In genomic region chr10:116266561-116267433, GRCm38 (mm10) we compare ENCODE assay signal across 8 mouse cellular contexts. TPM values are rescaled to one million over a fixed set of nuclear protein-coding genes. Genes with fewer than 3 reads are reported as not detected.
DNase-seq lines count a peak whose midpoint lies in the region; ATAC-seq lines count a peak whose summit lies in the region.

No protein-coding gene starts in this region.

- H3K27me3 ChIP-seq in heart, embryonic 16.5 days (ENCODE audit: control insufficient read depth, insufficient read depth, low read length): no peaks in the 10 kb centered on the region
- H3K27me3 ChIP-seq in liver, embryonic 12.5 days (replicated peaks): no peaks in the 10 kb centered on the region
- H3K27me3 ChIP-seq in forebrain, embryonic 12.5 days: no peaks in the 10 kb centered on the region
- no peaks in the 10 kb centered on the region for H3K27me3 ChIP-seq in forebrain, embryonic 13.5 days

- H3K9me3 ChIP-seq in heart, embryonic 16.5 days (replicated peaks; ENCODE audit: control insufficient read depth, low read length): no peaks in the 10 kb centered on the region
- no peaks in the 10 kb centered on the region for H3K9me3 ChIP-seq in liver, embryonic 12.5 days (replicated peaks)
- no peaks in the 10 kb centered on the region for H3K9me3 ChIP-seq in forebrain, embryonic 12.5 days
- H3K9me3 ChIP-seq in forebrain, embryonic 13.5 days (replicated peaks): no peaks in the 10 kb centered on the region

- H3K27ac ChIP-seq in heart, embryonic 16.5 days (ENCODE audit: low read length): peak overlapping the region; percentile 74
- no peak overlapping the region for H3K27ac ChIP-seq in liver, embryonic 12.5 days
- H3K27ac ChIP-seq in forebrain, embryonic 12.5 days: no peak overlapping the region
- no peak overlapping the region for H3K27ac ChIP-seq in forebrain, embryonic 13.5 days

- ATAC-seq in heart, embryonic 16.5 days (replicated peaks; ENCODE audit: extremely low read depth, insufficient read depth, low FRiP score): peak; percentile 90
- peak; percentile 17; the same call in 1 of the 2 replicates for ATAC-seq in liver, embryonic 12.5 days
- no peak for ATAC-seq in forebrain, embryonic 12.5 days (ENCODE audit: low FRiP score)
- no peak for ATAC-seq in forebrain, embryonic 13.5 days

- no peak overlapping the region for H3K4me3 ChIP-seq in heart, embryonic 16.5 days (ENCODE audit: low read length)
- H3K4me3 ChIP-seq in liver, embryonic 12.5 days: no peak overlapping the region
- H3K4me3 ChIP-seq in forebrain, embryonic 12.5 days (replicated peaks): no peak overlapping the region
- no peak overlapping the region for H3K4me3 ChIP-seq in forebrain, embryonic 13.5 days

- H3K4me2 ChIP-seq in heart, embryonic 16.5 days (ENCODE audit: low read depth, low read length): 0 out of 2 replicates have a peak overlapping the region, but pooled peaks have one; percentile 19
- H3K4me2 ChIP-seq in liver, embryonic 12.5 days: no peak overlapping the region
- no peak overlapping the region for H3K4me2 ChIP-seq in forebrain, embryonic 12.5 days
- H3K4me2 ChIP-seq in forebrain, embryonic 13.5 days: no peak overlapping the region

- 45% methylated on average over 15 of the region's 15 CpGs for WGBS in heart, embryonic 16.5 days
- 49% methylated on average over 15 of the region's 15 CpGs for WGBS in liver, embryonic 12.5 days (ENCODE audit: insufficient replicate concordance)
- 70% methylated on average over 15 of the region's 15 CpGs for WGBS in forebrain, embryonic 12.5 days
- 72% methylated on average over 15 of the region's 15 CpGs for WGBS in forebrain, embryonic 13.5 days

- H3K36me3 ChIP-seq in heart, embryonic 16.5 days (ENCODE audit: control insufficient read depth, insufficient read depth): no peaks in the 10 kb centered on the region
- H3K36me3 ChIP-seq in liver, embryonic 12.5 days: no peaks in the 10 kb centered on the region
- H3K36me3 ChIP-seq in forebrain, embryonic 12.5 days (replicated peaks): no peaks in the 10 kb centered on the region
- no peaks in the 10 kb centered on the region for H3K36me3 ChIP-seq in forebrain, embryonic 13.5 days (ENCODE audit: poor library complexity, severe bottlenecking)

- DNase-seq in 3T3-L1 (ENCODE audit: low read depth, low spot score): peak; percentile 91
- DNase-seq in adrenal gland, adult 2 months: peak; percentile 64
- no peak for DNase-seq in ovary, adult 18-20 months (ENCODE audit: low spot score)
- no peak for DNase-seq in layer of hippocampus, adult 18-20 months (ENCODE audit: low spot score in 2 of 2)

- H3K9ac ChIP-seq in heart, embryonic 16.5 days (ENCODE audit: low read length): no peak overlapping the region
- H3K9ac ChIP-seq in liver, embryonic 12.5 days: no peak overlapping the region
- H3K9ac ChIP-seq in forebrain, embryonic 12.5 days: no peak overlapping the region
- no peak overlapping the region for H3K9ac ChIP-seq in forebrain, embryonic 13.5 days

- peaks cover 17% of the 10 kb centered on the region for H3K4me1 ChIP-seq in heart, embryonic 16.5 days (ENCODE audit: control insufficient read depth, insufficient read depth, low read length)
- H3K4me1 ChIP-seq in liver, embryonic 12.5 days: peaks cover 4% of the 10 kb centered on the region; the same call in 1 of the 2 replicates
- H3K4me1 ChIP-seq in forebrain, embryonic 12.5 days: no peaks in the 10 kb centered on the region
- no peaks in the 10 kb centered on the region for H3K4me1 ChIP-seq in forebrain, embryonic 13.5 days

RNA-seq across cellular contexts. Expression of gene Ptprb, which starts 8.5 kb away (rescaled TPM):
- 10 to 100 TPM; 36.3 to 47.5 TPM for total RNA-seq in adrenal gland, adult 2 months (2021)
- polyA plus RNA-seq in adrenal gland, adult 2 months (2012; rRNA removed): 4.9 and 5.0 TPM in 2 replicates
- 5.4 and 8.2 TPM in 2 replicates for polyA plus RNA-seq in heart, embryonic 16.5 days (2015; fragmentation: Nextera tagmentation; extraction: Ambion mirVana)
- polyA plus RNA-seq in liver, embryonic 12.5 days (2016; fragmentation: Nextera tagmentation; extraction: Ambion mirVana): 2.2 and 2.4 TPM in 2 replicates
- 10 to 100 TPM; 11.5 to 11.7 TPM for total RNA-seq in layer of hippocampus, adult 18-20 months (2021)
- 2.8 and 2.9 TPM in 2 replicates for polyA plus RNA-seq in forebrain, embryonic 12.5 days (2016; fragmentation: Nextera tagmentation; extraction: Ambion mirVana)
- polyA plus RNA-seq in forebrain, embryonic 13.5 days (2015; fragmentation: Nextera tagmentation; extraction: Ambion mirVana): 2.1 and 2.2 TPM in 2 replicates

Comparison
In these comparisons a context has a peak if more than half of its experiments do, and no peak if none do; other contexts are left out.
1. DNase-seq: peak in 3T3-L1 (single experiment) and adrenal gland, adult 2 months (single experiment); none in ovary, adult 18-20 months (single experiment) and layer of hippocampus, adult 18-20 months (0 of 2).
2. ATAC-seq: peak in heart, embryonic 16.5 days (single experiment) and liver, embryonic 12.5 days (single experiment); none in forebrain, embryonic 12.5 days (single experiment) and forebrain, embryonic 13.5 days (single experiment).